Mouse (Mus musculus) urinary bladder, postnatal 14 days (tissue): ENCODE data around the gene Cdh4.

ENCODE experiments used
- DNase-seq: peaks from one replicate; pipeline ENCODE4 v3.0.0; 2021; ENCODE audit warnings: low spot score

Gene Cdh4

DNA sequence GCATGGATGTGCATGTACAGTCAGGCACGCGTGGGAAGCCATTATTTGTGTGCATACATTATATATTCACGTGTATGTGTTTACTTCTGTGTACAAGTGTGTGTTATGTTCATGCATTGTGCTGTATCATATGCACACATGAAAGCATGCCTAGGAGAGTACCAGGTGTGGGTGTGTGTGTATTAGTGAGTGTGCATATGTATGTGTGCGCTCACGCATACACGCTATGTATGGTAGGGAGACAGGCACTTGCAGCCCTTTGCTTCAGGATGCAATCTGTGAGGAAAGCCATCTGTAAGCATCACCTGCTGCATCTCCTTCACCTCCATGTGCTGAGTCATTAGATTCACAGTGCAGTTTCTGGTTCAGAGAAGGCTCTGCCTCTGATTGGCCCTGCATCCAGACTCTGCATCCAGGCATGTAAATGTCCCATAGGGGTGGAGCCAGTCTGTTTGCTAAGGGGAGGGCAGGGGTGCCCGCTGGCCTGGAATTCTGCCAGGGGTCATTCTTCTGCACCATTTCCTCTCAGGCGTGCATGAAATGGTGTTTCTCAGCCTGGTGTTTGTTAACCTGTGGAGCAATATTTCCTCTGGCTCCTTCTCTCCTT lies 25.7 kb downstream of the Cdh4 start:
- DNase-seq: no peak

DNA sequence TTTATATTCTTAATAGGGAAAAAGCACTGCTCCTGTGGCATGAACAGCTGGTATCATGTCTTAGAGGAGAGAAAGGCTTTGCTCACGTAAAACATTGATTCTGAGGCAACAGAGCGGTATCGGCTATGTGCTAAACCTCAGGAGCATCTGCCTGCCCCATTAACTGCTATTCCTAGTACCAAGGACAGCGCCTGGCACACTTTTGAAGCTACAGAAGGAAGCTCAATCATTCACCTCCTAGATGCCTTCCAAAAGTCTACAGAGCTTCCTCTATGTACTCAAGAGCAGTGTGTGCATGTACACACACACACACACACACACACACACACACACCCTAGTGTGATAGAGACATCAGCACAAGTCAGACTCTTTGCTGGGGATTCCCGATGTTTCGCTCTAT lies 34.4 kb downstream of the Cdh4 start:
- no peak for DNase-seq

DNA sequence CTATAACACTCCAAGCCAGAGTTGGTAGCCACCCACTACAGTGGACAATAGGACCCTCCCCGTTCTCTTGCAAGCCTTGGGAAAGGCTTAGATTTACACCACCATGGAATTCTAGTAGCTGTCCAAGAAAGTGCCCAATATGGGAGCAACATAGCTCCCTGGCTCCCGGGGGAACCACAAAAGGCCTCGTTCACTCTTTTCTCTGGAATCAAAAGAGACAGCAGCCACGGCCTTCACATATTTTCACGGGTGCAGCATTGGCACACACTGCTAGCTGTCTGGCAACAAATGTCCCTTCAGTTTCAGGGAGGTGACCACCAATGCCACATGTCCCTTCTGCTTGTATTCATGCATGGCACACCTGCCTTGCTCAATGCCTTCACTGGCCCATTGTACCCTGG lies 38.6 kb downstream of the Cdh4 start:
- no peak for DNase-seq

DNA sequence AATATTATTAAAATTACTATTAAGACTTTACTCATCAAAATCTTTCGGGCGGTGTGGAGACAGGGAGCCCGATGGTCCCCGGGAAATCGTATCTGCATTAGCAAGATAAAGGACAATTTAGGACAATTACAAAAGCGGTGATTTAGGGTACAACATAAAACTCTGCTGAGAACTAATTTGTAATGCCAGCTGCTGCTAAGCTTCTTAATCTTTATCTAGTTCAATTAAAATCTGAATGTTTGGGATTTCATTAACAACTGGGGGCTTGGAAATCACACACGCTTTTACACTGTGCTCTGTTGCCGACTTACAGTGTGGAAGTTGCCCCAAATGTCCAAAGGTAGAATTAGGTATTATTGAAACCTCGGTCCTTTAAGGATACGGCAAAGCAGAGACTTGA lies 39.1 kb downstream of the Cdh4 start:
- DNase-seq: no peak

DNA sequence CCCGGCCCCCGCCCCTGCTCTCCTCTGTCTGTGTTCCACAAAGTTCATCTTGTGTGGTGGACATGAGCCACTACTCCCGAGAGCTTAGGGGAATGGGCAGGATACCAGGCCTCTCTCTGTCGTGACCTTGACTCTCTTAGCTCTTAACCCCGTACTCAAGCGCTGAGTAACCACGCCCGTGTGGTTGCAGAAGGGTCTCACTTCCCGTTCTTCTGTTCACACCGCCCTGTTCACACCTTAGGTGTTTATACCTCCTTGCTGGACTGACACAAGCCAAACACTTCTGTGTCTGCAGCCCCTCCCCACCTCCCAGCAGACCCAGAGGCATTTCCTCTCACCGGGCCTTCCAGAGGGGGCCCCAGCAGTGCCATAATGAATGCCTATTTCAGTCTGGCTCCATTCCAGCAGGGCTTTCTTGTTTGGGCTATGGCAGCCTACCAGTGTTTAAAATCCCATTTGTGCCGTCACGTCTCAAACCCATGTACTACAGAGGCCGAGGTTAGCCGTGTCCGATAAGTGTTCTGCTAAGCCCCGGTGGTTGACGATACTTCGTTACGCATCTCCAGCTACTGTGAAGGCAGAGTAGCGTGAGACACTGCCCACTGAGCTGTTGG lies 46.4 kb downstream of the Cdh4 start:
- DNase-seq: no peak

DNA sequence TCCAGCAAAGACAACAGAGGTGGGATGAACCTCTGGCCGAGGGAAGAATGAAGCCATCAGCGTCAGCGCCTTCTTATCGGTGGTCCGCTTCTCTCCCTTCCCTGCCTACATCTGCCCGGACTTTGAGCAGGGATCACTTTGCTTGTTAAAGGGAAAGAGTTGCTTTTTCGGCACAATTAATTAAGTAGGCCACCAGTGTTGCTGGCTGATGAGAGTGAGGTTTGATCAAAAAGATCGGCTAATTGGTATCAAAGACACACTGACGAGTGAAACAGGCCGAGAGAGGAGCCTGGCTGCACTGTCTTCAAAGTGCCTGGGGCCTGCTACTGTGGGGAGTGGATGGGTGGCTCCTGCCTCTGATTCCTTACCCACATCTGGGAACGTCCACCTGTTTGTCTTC lies 49.7 kb downstream of the Cdh4 start:
- no peak for DNase-seq

DNA sequence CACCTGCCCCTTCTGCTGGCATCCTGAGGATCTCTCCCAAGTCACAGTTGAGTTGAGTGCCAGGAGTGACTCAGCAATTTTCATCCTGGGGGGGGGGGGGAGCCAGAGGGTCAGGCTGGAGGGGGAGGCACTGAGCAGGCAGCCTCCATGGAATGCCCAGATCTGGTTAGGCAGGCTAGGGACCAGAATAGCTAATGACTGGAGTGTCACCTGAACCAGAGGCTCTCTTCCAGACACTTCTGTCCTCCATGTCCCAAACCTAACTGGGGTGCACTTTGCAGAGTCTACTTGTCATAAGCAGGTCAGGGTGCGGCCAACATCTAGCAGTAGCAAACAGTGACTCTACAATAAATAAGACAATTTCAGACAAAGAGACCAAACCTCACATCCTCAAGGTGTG lies 52.0 kb downstream of the Cdh4 start:
- no peak for DNase-seq

DNA sequence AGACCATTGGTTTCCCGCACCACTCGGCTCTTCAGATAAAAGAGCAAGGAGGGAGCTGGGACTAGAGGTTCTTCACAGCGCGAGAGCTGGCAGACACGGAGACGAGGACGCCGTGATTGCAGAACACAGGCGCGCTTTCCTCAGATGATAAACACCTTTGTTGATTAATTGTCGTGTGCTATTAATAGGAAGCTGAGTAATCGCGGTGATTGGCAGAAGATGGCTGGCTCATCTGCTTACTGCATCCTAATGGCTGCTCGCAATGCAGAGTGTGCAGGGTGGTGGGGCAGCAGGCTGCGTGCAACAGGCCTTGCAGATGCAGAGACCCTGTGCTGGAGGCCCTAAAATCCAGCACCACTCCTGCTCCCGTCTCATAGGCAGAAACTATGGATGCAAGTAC lies 68.2 kb downstream of the Cdh4 start:
- no peak for DNase-seq

DNA sequence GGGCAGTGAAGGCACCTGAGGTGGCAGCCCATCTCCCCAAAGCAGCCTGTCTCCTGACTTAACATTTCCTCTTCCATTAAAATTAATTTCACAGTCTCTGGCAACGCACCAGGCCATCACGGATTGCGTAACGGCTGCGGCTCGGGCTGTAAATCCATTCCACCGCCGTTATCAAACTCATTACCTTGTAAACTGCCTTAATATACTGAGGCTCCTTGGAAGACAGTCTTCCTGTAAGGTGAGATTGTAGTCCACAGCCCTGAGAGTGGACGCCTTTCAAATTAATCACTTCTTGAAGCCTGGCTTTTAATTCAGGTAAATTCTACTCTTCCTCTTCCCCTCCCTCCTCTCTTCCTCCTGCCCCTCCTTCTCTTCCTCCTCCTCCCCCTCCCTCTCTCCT lies 74.3 kb downstream of the Cdh4 start:
- no peak for DNase-seq

DNA sequence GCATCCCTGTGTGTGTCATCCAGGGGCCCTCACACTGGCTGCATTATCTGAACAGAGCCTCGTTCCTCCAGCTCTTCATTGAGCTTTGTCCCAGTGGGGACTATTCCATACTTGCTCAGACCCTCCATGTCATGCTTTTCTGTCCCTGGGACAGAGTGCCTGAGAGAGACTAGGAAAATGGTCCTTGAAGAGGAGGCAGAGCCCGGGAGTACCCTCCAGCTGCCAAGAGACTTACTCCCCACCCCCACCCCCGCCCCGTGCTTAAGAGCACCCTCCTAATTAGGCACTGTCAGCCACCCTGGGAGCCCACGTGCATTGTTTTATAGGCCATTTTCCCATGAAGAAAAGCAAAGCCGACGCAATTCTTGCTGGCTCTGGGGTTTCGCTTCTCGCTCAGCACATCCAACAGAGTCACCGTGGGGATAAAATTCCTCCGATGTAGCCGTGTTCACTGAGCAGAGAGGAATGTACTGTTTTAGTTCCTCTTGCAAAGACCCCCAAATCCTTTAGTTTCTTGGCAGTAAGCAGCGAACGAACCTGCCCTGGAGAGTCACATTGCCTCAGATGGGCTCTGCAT lies 76.3 kb downstream of the Cdh4 start:
- DNase-seq: no peak

DNA sequence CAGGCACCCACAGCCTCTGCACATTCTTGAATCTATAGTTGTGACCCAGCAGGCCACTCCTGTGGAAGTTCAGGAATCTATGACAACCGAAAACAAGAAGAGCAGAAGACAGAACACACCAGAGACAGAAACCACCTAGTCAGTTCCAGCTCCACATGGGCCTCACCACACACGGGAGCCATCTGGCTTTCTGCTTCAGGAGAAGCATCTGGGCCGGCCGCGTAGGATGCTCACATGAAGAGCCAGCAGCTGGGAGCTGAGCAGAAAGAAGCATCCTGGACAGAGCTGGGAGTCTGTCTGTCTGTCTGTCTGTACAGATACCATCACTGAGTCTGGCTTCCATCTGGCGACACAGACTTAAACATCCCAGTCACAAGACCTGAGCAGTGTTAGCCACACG lies 76.9 kb downstream of the Cdh4 start:
- DNase-seq: no peak

DNA sequence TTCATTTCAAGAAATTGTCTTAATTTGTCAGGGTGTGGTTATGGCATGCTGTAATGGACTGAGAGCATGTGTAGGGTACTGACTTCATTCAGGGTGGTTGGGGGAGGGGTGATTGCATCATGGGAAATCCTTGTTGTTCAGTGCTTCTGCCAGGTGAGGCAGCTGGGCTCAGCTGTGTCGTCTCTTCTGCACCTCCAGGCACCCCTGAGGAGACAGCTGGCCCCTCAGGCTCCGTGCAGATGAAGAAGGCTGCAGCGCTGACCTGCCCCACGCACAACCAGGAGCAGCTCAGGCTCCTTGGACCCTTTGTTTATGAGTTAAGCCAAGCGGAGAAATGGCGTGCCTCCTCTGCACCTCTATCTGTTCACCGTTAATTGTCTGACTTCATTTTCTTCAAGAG lies 77.7 kb downstream of the Cdh4 start:
- no peak for DNase-seq

DNA sequence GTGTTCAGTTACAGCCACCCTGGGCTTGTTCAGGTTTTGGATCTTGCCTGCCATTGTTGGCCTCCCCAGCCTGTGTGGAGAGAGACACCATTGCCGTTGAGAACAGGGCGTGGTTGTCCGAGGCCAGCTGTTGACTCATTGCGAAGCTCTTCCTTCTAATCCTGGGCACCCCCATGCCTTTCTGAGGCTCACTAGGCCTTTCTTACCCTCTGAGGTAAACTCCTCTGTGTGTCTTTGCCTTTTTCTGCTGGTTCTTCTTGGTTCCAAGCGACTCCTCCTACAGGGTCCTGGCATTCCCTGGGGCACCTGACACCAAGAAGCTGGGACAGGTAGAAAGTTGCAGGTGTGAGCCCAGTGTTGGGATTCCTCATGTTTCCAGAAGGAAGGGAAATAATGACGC lies 78.7 kb downstream of the Cdh4 start:
- no peak for DNase-seq

DNA sequence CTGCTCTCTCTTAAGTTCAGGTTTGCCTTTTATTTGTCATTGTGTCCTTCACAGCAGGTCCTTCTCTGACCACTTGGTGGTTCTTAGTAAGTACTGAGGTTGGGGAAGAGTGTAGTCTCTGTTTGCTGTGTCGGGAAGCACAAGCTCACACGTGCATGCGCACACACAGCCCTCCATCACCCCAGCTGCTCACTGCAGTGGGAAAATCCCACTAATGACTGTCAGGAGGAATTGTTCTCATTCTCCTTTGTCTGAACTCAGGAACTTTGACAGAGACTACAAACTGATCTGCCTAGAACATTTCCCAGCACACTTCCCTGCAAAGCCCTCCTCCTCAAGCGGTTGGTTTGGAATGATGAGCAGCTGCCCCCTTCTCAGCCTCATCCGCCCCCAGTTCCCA lies 79.2 kb downstream of the Cdh4 start:
- no peak for DNase-seq

DNA sequence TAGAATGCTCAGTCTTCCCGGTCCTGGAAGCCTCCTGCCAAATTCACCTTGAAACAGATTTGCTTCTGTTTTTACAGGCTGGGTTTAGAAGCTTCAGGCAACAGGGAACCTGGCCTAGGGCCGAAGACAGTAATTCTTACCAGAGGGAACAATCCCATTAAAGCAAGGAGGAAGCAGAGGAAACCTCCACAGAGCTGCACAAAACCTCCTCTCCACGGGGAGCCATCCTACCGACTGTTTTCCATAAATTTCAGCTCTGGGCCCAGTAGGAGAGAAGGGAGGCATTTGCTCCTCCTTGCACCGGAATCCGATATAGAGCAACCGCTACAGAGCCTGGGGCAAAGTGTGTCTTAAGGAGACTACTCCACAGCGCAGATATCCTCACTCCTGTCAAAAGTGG lies 79.9 kb downstream of the Cdh4 start:
- no peak for DNase-seq

DNA sequence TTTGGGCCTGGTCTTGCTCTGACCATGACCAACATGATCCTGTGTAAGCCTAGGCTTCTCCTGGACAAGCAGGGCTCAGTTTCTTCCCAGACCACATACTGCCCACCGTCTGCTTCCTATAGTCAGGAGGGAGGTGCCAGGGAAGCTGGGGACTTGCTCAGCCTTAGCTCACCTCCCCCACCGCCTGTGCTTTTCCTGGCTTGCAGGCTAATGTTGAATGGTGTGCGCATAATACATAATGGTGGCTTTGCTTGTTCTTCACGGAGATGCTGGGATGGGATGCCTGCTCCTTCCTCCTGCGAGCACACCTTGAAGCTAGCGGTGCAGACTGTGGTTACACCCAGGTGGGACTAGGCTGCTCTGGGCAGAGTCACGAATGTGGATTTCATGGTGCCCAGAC lies 84.7 kb downstream of the Cdh4 start:
- DNase-seq: no peak

DNA sequence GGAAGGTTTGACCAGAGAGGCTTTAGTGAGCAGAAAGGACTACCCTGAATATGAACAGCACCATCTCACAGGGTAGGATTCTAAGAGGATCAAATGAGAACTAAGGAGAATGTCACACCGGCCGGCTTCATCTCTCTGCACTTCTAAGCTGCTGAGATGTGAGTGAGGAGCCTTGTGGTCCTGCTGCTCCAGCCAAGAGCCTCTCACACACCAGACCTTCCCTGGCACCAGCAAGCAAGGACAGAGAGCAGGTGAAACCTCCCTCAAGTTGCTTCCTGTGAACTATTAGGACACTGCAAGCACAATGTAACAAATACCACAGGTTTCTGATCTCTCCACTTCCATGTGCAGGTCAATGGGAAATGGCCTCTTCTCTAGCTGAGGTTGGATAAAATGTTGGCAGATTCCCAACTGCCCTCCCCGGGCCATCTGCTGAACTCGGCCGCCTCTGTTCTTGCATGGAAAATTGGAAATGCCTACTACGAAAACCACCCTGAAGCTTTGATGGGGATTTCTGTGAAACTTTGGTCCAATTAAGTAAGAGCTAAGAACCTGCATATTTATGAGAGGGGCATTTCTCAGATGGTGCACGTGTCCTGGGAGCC lies 88.3 kb downstream of the Cdh4 start:
- no peak for DNase-seq

DNA sequence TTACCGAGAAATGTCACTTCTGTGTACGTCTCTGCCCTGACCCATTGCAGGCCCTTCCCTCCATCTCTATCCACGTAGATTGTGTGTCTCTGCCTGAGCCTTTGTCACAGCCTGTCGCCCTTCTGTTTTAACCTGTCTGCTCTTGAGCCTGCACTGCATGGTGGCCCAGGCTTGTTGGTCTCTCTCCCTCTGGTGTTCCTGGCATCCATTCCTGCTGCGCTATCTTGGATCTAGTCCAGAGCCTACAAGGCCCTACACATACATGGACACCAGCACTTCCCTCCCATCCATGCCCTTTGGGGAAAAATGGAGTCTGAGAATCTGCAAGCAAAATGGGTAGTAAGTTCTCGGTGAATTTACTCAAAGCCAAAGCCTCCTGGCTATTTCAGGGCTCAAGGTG lies 91.0 kb downstream of the Cdh4 start:
- DNase-seq: no peak

DNA sequence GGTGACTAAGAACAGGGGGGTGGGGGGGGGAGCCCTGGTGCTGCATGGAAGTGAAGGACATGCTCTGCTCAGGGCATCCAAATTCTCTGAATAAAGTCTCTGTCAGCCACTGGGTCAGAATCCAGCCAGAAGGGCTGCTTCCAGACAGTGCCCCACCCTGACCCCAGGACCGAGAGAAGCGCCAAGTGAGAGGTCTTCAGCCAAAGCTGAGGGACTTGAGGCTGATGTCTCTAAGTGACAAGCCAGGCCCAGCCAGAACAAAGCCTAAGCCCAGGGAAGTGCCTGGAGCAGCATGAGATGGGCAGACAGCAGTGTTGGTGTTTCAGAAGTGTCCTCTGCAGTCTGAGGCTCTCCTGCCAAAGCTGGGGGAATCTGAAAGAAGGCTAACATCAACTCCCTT lies 91.7 kb downstream of the Cdh4 start:
- no peak for DNase-seq

DNA sequence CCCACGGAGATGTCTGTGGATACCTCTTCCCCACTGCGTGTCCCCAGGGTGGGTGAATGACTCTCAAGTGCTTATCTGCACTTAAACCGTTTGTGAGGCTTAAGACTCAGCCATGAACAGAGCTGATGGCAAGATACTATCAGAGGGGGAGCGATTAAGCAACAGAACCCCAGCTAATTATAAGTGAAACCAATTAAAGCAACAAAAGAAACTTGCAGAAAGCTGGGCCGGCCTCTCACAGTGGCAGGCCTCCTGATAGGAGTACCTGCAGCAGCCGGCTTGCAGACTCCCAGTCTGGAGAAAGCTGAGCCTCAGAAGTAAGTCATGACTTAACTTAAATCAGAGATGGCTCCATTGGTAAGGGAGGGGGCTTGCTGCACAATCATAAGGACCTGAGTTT lies 93.0 kb downstream of the Cdh4 start:
- DNase-seq: no peak

DNA sequence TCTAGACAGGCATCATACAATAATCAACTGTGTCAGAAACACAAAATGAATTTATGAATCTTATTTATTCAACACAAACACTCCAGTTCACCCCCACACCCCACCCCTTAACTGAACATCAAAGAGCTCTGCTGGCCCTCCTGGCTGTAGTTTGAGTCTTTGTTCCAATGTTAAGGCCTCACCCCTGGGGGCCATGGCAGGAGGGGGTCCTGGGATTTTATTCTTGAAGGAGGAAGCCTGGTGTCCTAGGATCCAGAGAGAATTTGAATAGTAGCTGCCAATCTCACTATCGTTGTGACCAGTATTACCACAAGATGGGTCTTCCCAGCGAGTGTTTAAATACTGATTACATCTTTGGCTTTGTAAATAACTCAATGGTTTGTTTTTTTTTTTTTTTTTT lies 94.5 kb downstream of the Cdh4 start:
- DNase-seq: no peak

DNA sequence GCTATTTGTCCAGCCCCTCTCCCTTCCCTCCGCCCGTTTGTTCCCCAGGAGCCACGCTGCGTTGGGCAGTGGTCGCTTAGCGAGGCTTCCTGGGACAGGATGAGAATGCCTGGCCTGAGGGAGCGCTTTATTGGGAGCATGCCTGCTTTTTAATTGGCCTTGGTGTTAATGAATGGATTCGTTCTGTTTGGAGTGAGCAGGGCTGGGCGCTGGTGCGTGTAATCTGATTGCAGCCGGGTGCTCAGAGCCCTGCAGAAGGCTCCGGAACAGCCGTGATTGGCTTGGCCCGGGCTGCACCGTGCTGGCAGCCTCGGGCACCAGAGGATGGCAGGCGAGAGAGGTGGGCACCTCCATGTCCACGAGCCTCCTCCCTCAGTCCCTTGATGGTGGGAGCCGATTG lies 95.2 kb downstream of the Cdh4 start:
- no peak for DNase-seq

DNA sequence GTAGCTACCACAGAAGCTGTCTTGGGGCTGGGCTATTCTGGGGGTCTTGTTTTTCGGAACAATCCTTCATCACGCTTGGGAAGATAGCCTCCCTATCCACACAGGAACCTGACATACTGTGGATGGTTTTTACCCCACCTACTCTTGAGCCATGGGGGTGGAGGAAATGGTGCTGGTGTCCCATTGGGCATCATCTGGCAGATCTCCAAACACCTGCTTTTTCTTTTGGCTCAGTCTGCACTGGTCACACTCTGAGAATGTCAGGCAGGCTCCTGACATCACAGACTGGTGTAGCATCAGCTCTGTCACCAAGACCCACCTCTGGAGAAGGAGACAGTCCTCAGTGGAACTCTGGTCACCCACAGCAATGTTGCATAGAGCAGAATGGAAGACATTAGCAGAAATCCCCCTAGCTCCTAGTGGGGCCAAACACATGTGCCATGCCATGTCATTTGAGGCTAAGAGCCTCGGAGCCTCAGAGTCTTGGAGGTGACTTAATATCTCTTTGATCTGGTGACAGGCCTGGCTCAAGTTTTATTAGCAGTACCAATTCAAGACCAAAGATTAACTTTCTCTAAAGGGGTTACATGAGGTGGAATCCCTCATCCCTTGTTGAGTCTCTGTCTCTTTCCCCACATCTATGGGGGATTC lies 95.7 kb downstream of the Cdh4 start:
- no peak for DNase-seq
